Mouse (Mus musculus): ENCODE results near the gene Gna11.

DNA sequence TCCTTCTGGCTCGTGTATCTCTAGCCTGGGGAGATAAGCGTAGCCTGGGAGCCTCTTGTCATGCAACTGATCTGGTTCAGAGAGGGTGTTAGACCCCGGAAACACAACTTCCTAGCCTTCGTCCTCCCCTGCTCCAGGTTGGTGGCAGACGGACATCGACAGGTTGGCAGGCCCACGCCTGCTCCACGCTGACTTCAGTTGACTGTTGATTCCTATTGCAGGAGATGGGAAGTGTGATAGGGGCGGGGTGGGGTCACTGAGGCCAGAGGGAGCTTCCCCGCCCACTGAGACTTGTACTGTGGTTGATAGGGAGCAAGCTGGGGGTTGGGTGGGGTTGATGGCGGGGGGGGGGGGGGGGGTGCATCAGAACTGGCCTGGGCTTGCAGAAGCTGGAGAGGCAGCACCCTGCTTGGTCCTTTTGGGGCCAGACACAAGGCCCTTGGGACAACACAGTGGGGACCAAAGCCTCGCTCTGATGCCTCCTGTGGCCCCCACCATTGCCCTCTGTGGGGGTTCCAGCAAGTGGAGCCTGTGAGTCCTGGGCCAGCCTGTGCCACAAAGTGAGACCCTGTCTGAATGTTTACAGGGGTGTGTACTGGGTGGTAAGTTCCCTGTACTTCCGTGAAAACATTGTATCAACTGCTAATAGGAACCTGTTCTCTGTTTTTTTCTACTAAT, 19.8 kb downstream of the Gna11 start:
- TF ChIP-seq POLR2A (IDR thresholded peaks at IDR 0.05; ENCODE audit: low read depth, low read length) (no peak), CTCF (conservative IDR thresholded peaks at IDR 0.05; ENCODE audit: insufficient read depth, insufficient read length, low read depth, low read length) (no peak)
